Mouse (Mus musculus): ENCODE results near the gene Col27a1. TPM values are rescaled to one million over a fixed set of nuclear protein-coding genes. Genes with fewer than 3 reads are reported as not detected.

The Col27a1 gene
- total and polyA plus RNA-seq, 2 experiments, result 2.2 to 5.4 TPM

DNA sequence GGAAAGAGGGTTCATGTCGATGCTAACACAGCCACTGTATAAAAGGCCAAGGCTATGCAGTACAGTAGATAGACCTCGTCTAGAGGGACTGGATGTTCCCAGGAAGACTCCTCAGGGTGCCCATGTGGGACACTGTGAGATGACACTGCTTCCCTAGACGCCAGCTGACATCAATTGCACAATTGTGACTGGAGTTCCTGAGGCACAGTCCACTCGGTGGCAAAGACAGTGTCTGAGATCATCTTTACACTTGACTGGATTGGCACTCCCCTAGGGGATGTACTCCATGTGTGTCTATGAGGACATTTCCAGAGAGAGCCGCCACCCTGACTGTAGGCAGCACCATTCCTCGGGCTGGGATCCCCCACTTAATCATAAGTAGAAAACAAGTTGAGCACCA, 134.7 kb downstream of the Col27a1 start:
- H3K27me3 ChIP-seq (ENCODE audit: control insufficient read depth, insufficient read depth, low read length), result no peaks in the 10 kb centered on the region
- 62% methylated on average over 6 of the region's 6 CpGs for WGBS
- H3K27ac ChIP-seq (replicated peaks; ENCODE audit: insufficient read depth, low read depth, low read length), result no peak overlapping the region; the same call in 1 of the 2 replicates
- H3K4me3 ChIP-seq (ENCODE audit: insufficient read depth, low read depth, low read length), result no peak overlapping the region
- H3K9ac ChIP-seq (ENCODE audit: low read depth, low read length), result no peak overlapping the region
- H3K79me2 ChIP-seq (ENCODE audit: control insufficient read depth, insufficient read depth, low read length), result no peaks in the 10 kb centered on the region
- H3K36me3 ChIP-seq (ENCODE audit: control insufficient read depth, insufficient read depth, low read length), result 0 out of 2 replicates have a peak, but pooled peaks cover 2% of the 10 kb centered on the region
- peak; percentile 66 for DNase-seq (ENCODE audit: extremely low read depth, low read depth, low spot score)
- TF ChIP-seq CTCF (IDR thresholded peaks at IDR 0.05; ENCODE audit: low read depth, low read length) (no peak), POLR2A (IDR thresholded peaks at IDR 0.05; ENCODE audit: extremely low read depth, insufficient read depth, low read length) (no peak)
- peaks cover 12% of the 10 kb centered on the region for H3K4me1 ChIP-seq (ENCODE audit: control insufficient read depth, insufficient read depth, low read length)

DNA sequence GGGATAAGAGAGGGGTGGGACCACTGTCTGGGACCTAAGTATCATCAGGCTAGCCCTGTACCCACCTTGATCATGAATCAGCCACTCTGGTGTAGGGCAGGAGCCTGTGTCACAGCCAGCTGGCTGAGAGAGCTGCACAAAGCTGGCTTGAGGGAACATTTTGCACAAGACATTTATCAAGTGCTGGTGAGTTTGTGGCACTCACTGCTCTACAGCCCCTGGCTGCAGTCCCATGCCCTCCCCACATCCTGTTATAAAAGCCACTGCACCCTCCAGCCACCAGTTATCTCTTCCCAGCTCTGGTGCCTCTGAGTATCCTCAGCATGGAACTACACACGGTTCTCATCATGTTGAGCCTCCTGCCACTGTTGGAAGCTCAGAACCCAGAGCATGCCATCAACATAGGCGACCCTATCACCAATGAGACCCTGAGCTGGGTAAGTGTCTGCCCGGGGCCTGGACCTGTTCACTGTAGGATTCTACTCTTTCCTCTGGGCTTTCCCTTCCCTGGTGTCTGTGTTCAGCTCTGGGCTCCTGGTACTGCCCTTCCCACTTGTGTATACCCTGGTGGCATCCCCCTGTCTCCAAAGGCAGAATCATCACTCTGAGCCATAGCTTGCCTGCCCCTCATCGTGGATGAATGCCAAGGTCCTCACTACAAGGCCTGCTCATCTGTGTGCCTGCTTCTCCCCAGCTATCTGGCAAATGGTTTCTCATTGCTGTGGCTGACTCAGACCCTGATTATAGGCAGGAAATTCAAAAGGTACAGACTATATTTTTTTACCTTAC, 142.3 kb downstream of the Col27a1 start, which contains the start of gene Orm3:
Orm3 (plus strand) TSS at position 286 of the 789 bp plus-strand sequence.
- H3K9ac ChIP-seq (ENCODE audit: low read depth, low read length), result peak within 1 kb of the TSS; percentile 42
- no peaks in the 10 kb centered on the region for H3K79me2 ChIP-seq (ENCODE audit: control insufficient read depth, insufficient read depth, low read length)
- no peaks in the 10 kb centered on the region for H3K27me3 ChIP-seq (ENCODE audit: control insufficient read depth, insufficient read depth, low read length)
- H3K4me3 ChIP-seq (ENCODE audit: insufficient read depth, low read depth, low read length), result no peak within 1 kb of the TSS
- DNase-seq (ENCODE audit: extremely low read depth, low read depth, low spot score), result peak; percentile 69
- 79% methylated on average over 4 of the region's 4 CpGs for whole genome bisulfite sequencing
- no peak for TF ChIP-seq CTCF (IDR thresholded peaks at IDR 0.05; ENCODE audit: low read depth, low read length)
- no peak for TF ChIP-seq POLR2A (IDR thresholded peaks at IDR 0.05; ENCODE audit: extremely low read depth, insufficient read depth, low read length)
- peak within 1 kb of the TSS; percentile 80 for H3K27ac ChIP-seq (replicated peaks; ENCODE audit: insufficient read depth, low read depth, low read length)
- peaks cover 15% of the 10 kb centered on the region for H3K4me1 ChIP-seq (ENCODE audit: control insufficient read depth, insufficient read depth, low read length)
- no peaks in the 10 kb centered on the region for H3K36me3 ChIP-seq (ENCODE audit: control insufficient read depth, insufficient read depth, low read length)

DNA sequence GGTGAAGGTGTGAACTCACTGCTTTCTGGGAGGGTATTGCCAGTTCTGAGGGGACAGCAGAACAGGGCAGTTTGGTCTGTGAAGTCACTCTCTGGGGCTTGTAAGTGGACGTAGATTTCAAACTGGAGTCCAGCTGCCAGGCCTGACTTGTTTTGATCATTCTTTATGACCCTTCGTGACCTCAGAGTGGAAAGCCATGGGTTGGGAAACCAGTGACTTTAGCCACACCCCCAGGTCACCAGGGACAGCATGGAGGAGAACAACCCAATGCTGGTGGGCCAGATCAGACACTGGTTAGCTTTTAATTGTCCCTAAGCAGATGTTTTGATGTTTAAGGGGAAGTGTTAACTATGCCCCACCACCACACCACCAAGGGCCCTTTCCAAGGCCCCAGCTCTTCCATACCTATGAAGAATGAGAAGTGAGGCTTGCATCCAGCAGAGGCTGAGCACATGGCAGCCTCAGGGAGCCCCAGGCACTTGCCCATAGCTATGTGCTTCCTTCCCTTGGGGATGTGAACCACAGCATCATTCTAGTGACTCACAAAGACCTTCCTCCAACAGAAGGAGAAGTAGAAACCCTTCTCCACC, 143.3 kb downstream of the Col27a1 start:
- Histone ChIP-seq H3K36me3 (ENCODE audit: control insufficient read depth, insufficient read depth, low read length) (no peaks in the 10 kb centered on the region), H3K79me2 (ENCODE audit: control insufficient read depth, insufficient read depth, low read length) (no peaks in the 10 kb centered on the region), H3K9ac (ENCODE audit: low read depth, low read length) (peak overlapping the region; percentile 42), H3K27ac (replicated peaks; ENCODE audit: insufficient read depth, low read depth, low read length) (peak overlapping the region; percentile 80), H3K27me3 (ENCODE audit: control insufficient read depth, insufficient read depth, low read length) (no peaks in the 10 kb centered on the region), H3K4me3 (ENCODE audit: insufficient read depth, low read depth, low read length) (no peak overlapping the region), H3K4me1 (ENCODE audit: control insufficient read depth, insufficient read depth, low read length) (peaks cover 21% of the 10 kb centered on the region)
- DNase-seq (ENCODE audit: extremely low read depth, low read depth, low spot score), result peak; percentile 90
- 13% methylated on average over 2 of the region's 2 CpGs for WGBS
- TF ChIP-seq POLR2A (IDR thresholded peaks at IDR 0.05; ENCODE audit: extremely low read depth, insufficient read depth, low read length) (no peak), CTCF (IDR thresholded peaks at IDR 0.05; ENCODE audit: low read depth, low read length) (no peak)

DNA sequence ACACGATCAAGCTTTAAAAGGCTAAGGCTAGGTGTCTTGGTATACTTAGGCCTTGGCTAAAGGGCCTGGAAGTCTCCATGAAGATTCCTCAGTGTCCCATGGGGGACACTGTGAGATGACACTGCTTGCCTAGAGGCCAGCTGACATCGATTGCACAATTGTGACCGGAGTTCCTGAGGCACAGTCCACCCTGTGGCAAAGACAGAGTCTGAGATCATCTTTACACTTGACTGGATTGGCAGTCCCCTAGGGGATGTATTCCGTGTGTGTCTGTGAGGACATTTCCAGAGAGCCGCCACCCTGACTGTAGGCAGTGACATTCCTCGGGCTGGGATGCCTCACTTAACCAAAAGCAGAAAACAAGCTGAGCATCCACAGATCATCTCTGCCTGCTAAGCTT, 146.1 kb downstream of the Col27a1 start:
- peak; percentile 80 for DNase-seq (ENCODE audit: extremely low read depth, low read depth, low spot score)
- H3K4me1 ChIP-seq (ENCODE audit: control insufficient read depth, insufficient read depth, low read length), result peaks cover 25% of the 10 kb centered on the region
- H3K27ac ChIP-seq (replicated peaks; ENCODE audit: insufficient read depth, low read depth, low read length), result peak overlapping the region; percentile 24; the same call in 1 of the 2 replicates
- H3K9ac ChIP-seq (ENCODE audit: low read depth, low read length), result no peak overlapping the region
- no peaks in the 10 kb centered on the region for H3K79me2 ChIP-seq (ENCODE audit: control insufficient read depth, insufficient read depth, low read length)
- no peaks in the 10 kb centered on the region for H3K27me3 ChIP-seq (ENCODE audit: control insufficient read depth, insufficient read depth, low read length)
- no peaks in the 10 kb centered on the region for H3K36me3 ChIP-seq (ENCODE audit: control insufficient read depth, insufficient read depth, low read length)
- H3K4me3 ChIP-seq (ENCODE audit: insufficient read depth, low read depth, low read length), result no peak overlapping the region
- WGBS, result 39% methylated on average over 6 of the region's 6 CpGs
- TF ChIP-seq POLR2A (IDR thresholded peaks at IDR 0.05; ENCODE audit: extremely low read depth, insufficient read depth, low read length) (no peak), CTCF (IDR thresholded peaks at IDR 0.05; ENCODE audit: low read depth, low read length) (no peak)

DNA sequence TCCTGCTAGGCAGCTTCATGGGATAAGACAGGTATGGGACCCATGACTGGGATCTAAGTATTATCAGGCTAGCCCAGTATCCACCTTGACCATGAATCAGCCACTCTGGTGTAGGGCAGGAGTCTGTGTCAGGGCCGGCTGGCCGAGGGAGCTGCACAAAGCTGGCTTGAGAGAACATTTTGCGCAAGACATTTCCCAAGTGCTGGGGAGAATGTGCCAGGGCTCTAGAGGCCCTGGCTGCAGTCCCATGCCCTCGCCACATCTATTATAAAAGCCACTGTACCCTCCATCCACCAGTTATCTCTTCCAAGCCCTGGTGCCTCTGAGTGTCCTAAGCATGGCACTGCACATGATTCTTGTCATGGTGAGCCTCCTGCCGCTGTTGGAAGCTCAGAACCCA, 148.3 kb downstream of the Col27a1 start, which contains the start of gene Orm2:
Orm2 (plus strand) TSS at position 300 of the 400 bp plus-strand sequence.
- TF ChIP-seq POLR2A (IDR thresholded peaks at IDR 0.05; ENCODE audit: extremely low read depth, insufficient read depth, low read length) (no peak), CTCF (IDR thresholded peaks at IDR 0.05; ENCODE audit: low read depth, low read length) (no peak)
- no peak within 1 kb of the TSS for H3K4me3 ChIP-seq (ENCODE audit: insufficient read depth, low read depth, low read length)
- H3K9ac ChIP-seq (ENCODE audit: low read depth, low read length), result no peak within 1 kb of the TSS
- H3K4me1 ChIP-seq (ENCODE audit: control insufficient read depth, insufficient read depth, low read length), result peaks cover 20% of the 10 kb centered on the region
- peak; percentile 89 for DNase-seq (ENCODE audit: extremely low read depth, low read depth, low spot score)
- 22% methylated on average over 5 of the region's 5 CpGs for WGBS
- H3K27me3 ChIP-seq (ENCODE audit: control insufficient read depth, insufficient read depth, low read length), result no peaks in the 10 kb centered on the region
- no peaks in the 10 kb centered on the region for H3K36me3 ChIP-seq (ENCODE audit: control insufficient read depth, insufficient read depth, low read length)
- peak within 1 kb of the TSS; percentile 55 for H3K27ac ChIP-seq (replicated peaks; ENCODE audit: insufficient read depth, low read depth, low read length)
- H3K79me2 ChIP-seq (ENCODE audit: control insufficient read depth, insufficient read depth, low read length), result no peaks in the 10 kb centered on the region

Data from liver, adult 2 months (tissue).